ENCODE assay signal across 10 mouse cellular contexts in the genomic region with DNA sequence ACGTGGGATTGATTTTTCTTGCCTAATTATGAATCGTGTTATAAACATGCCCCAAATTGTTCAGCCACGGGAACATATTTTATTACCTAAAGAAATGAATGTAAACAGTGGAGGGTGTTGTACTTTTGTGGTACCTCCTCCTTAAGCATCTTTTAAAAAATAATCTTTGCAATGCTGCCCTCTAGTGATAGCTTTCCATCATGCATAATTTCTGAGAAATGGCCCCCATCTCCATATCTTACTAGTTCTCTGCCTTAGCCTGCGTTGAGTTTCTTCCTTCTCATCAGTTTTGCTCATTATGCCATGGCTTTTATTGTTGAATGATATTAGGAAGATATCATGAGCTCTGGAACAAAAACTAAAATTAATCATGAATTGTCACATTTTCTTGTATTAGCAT. TPM values are rescaled to one million over a fixed set of nuclear protein-coding genes. Genes with fewer than 3 reads are reported as not detected.
DNase-seq lines count a peak whose midpoint lies in the region; ATAC-seq and TF ChIP-seq lines count a peak whose summit lies in the region.
"Had no signal": no experiment of that assay in that cellular context is flagged by ENCODE, and none has a peak within 500 bp of the region (broad histone marks: within the 10 kb centered on the region; RNA-seq: fewer than 3 reads in every experiment).

No protein-coding gene starts in this region.

- no peak overlapping the region for H3K4me3 ChIP-seq in hindbrain, embryonic 11.5 days (ENCODE audit: low read depth, low read length)
- no peak overlapping the region for H3K4me3 ChIP-seq in hindbrain, embryonic 10.5 days
- no peak overlapping the region for H3K4me3 ChIP-seq in G1E (ENCODE audit: low read depth, low read length)
- H3K4me3 ChIP-seq: limb, embryonic 13.5 days had no signal

- H3K9me3 ChIP-seq in hindbrain, embryonic 11.5 days (ENCODE audit: control insufficient read depth, low read length): no peaks in the 10 kb centered on the region
- no peaks in the 10 kb centered on the region for H3K9me3 ChIP-seq in hindbrain, embryonic 10.5 days
- no peaks in the 10 kb centered on the region for H3K9me3 ChIP-seq in G1E (replicated peaks)
- H3K9me3 ChIP-seq: limb, embryonic 13.5 days had no signal

- 24% methylated on average over 4 of the region's 4 CpGs for WGBS in hindbrain, embryonic 11.5 days
- 26% methylated on average over 4 of the region's 4 CpGs for WGBS in hindbrain, embryonic 10.5 days

- TF ChIP-seq CTCF in G1E (IDR thresholded peaks at IDR 0.05; ENCODE audit: low read depth, low read length): no peak

- no peak overlapping the region for H3K9ac ChIP-seq in hindbrain, embryonic 11.5 days (ENCODE audit: low read depth, low read length)
- H3K9ac ChIP-seq: limb, embryonic 13.5 days had no signal

- no peak overlapping the region for H3K4me2 ChIP-seq in hindbrain, embryonic 11.5 days (replicated peaks; ENCODE audit: low read depth, low read length)
- H3K4me2 ChIP-seq: limb, embryonic 13.5 days had no signal

- no peak overlapping the region for H3K27ac ChIP-seq in hindbrain, embryonic 11.5 days (ENCODE audit: low read depth, low read length)
- no peak overlapping the region for H3K27ac ChIP-seq in hindbrain, embryonic 10.5 days
- H3K27ac ChIP-seq: limb, embryonic 13.5 days had no signal

- no peaks in the 10 kb centered on the region for H3K36me3 ChIP-seq in hindbrain, embryonic 11.5 days (ENCODE audit: control insufficient read depth, insufficient read depth, low read length)
- no peaks in the 10 kb centered on the region for H3K36me3 ChIP-seq in hindbrain, embryonic 10.5 days
- no peaks in the 10 kb centered on the region for H3K36me3 ChIP-seq in G1E (replicated peaks)
- H3K36me3 ChIP-seq: limb, embryonic 13.5 days had no signal

- H3K27me3 ChIP-seq in hindbrain, embryonic 11.5 days (ENCODE audit: control insufficient read depth, insufficient read depth, low read length): no peaks in the 10 kb centered on the region
- no peaks in the 10 kb centered on the region for H3K27me3 ChIP-seq in hindbrain, embryonic 10.5 days (ENCODE audit: insufficient read depth, poor library complexity, severe bottlenecking)
- no peaks in the 10 kb centered on the region for H3K27me3 ChIP-seq in G1E (ENCODE audit: insufficient read depth, low read length)
- H3K27me3 ChIP-seq: limb, embryonic 13.5 days had no signal

- peak; percentile 76 for DNase-seq in hindbrain, embryonic 11.5 days (ENCODE audit: low spot score)
- DNase-seq in hindbrain, embryonic 10.5 days (ENCODE audit: low spot score): no peak
- no peak for DNase-seq in G1E (ENCODE audit: low spot score)
- DNase-seq in cerebellum, postnatal 10 days: peak; percentile 28 to 75
- peak; percentile 61 for DNase-seq in hindlimb bud, embryonic 11.5 days (ENCODE audit: extremely low spot score, low read depth, low spot score)
- DNase-seq in adrenal gland, adult 18-20 months (ENCODE audit: low spot score in 2 of 2): no peak
- no peak for DNase-seq in urinary bladder, postnatal 4 days (ENCODE audit: low spot score in 2 of 2)

- ATAC-seq in hindbrain, embryonic 11.5 days (ENCODE audit: low FRiP score): 0 out of 2 replicates have a peak, but pooled peaks have one; percentile 47
- ATAC-seq in G1E (ENCODE audit: extremely low read depth, insufficient number of reproducible peaks, low FRiP score, poor library complexity, severe bottlenecking): 0 out of 2 replicates have a peak, but pooled peaks have one; percentile 65
- ATAC-seq in megakaryocyte progenitor cell, adult 5-6 weeks (replicated peaks; ENCODE audit: poor library complexity): peak; percentile 97

- no peaks in the 10 kb centered on the region for H3K4me1 ChIP-seq in hindbrain, embryonic 11.5 days (replicated peaks; ENCODE audit: control insufficient read depth, insufficient read depth, low read length)
- no peaks in the 10 kb centered on the region for H3K4me1 ChIP-seq in hindbrain, embryonic 10.5 days (replicated peaks)
- no peaks in the 10 kb centered on the region for H3K4me1 ChIP-seq in G1E (ENCODE audit: insufficient read depth, low read depth, low read length)
- H3K4me1 ChIP-seq: limb, embryonic 13.5 days had no signal

RNA-seq across cellular contexts. Expression of gene Macrod2, which starts 32.2 kb away (rescaled TPM):
- polyA plus RNA-seq in hindbrain, embryonic 11.5 days (2014; fragmentation: Nextera tagmentation; extraction: Ambion mirVana): 41.4 and 42.5 TPM in 2 replicates
- 38.0 and 41.9 TPM in 2 replicates for polyA plus RNA-seq in hindbrain, embryonic 10.5 days (2016; fragmentation: Nextera tagmentation; extraction: Ambion mirVana)
- total RNA-seq in G1E (2014; fragmentation: Nextera tagmentation): not detected in 2 replicates
- 0.06 and 0.38 TPM in 2 replicates for total RNA-seq in G1E (2017)
- not detected in 2 replicates for polyA plus RNA-seq in G1E (2012)
- 2.4 and 7.0 TPM in 2 replicates for total RNA-seq in megakaryocyte progenitor cell, adult 5-6 weeks (2015)
- total RNA-seq in megakaryocyte progenitor cell, adult 5-6 weeks (2017): 3.8 and 11.3 TPM in 2 replicates
- total RNA-seq in adrenal gland, adult 18-20 months (2021): 1 to 10 TPM; 8.4 to 8.6 TPM

RNA-seq across cellular contexts. Expression of gene Sel1l2, which starts 37.8 kb away (rescaled TPM):
- not detected in 2 replicates for polyA plus RNA-seq in hindbrain, embryonic 11.5 days (2014; fragmentation: Nextera tagmentation; extraction: Ambion mirVana)
- polyA plus RNA-seq in hindbrain, embryonic 10.5 days (2016; fragmentation: Nextera tagmentation; extraction: Ambion mirVana): not detected in 2 replicates
- total RNA-seq in G1E (2014; fragmentation: Nextera tagmentation): not detected in 2 replicates
- total RNA-seq in G1E (2017): 0.29 TPM in 1 of 2 replicates, not detected in the other
- polyA plus RNA-seq in G1E (2012): not detected in 2 replicates
- total RNA-seq in megakaryocyte progenitor cell, adult 5-6 weeks (2015): not detected in 2 replicates
- total RNA-seq in megakaryocyte progenitor cell, adult 5-6 weeks (2017): not detected in 2 replicates
- total RNA-seq in adrenal gland, adult 18-20 months (2021): not detected
- polyA plus RNA-seq: limb, embryonic 13.5 days; stomach, embryonic 16.5 days had no signal

Comparison
In these comparisons a context has a peak if more than half of its experiments do, and no peak if none do; other contexts are left out.
1. DNase-seq: peak in hindbrain, embryonic 11.5 days (single experiment), cerebellum, postnatal 10 days (2 of 2) and hindlimb bud, embryonic 11.5 days (single experiment); none in hindbrain, embryonic 10.5 days (single experiment), G1E (single experiment), adrenal gland, adult 18-20 months (0 of 2) and urinary bladder, postnatal 4 days (0 of 2).
2. ATAC-seq: peak in every context shown above with its lines; median percentile 97 in megakaryocyte progenitor cell, adult 5-6 weeks; 65 in G1E; 47 in hindbrain, embryonic 11.5 days.